Mouse (Mus musculus) bone marrow, adult 2 months (tissue): Measurements from ENCODE around the gene Cyp2t4. TPM values are rescaled to one million over a fixed set of nuclear protein-coding genes. Genes with fewer than 3 reads are reported as not detected.

Experiments used
- H3K27ac ChIP-seq: fragments of 200-500 bp; 2 replicates; pipeline ENCODE4 v1.5.1; 2012; ENCODE audit warnings: low read depth, mild to moderate bottlenecking, control low read depth, inconsistent platforms, low read length; ENCODE audit not compliant: control insufficient read depth, poor library complexity, insufficient read depth
- H3K4me1 ChIP-seq: fragments of 200-500 bp; 2 replicates; pipeline ENCODE4 v1.6.1; 2011; ENCODE audit warnings: low read length; ENCODE audit not compliant: control insufficient read depth, insufficient read depth
- H3K4me3 ChIP-seq: fragments of 200-500 bp; replicated peaks from 2 replicates; pipeline ENCODE3; 2011; ENCODE audit warnings: mild to moderate bottlenecking, low read depth, low read length, control low read depth; ENCODE audit not compliant: control insufficient read depth
- CTCF ChIP-seq: fragments of 200-500 bp; IDR thresholded peaks from 2 replicates; pipeline ENCODE4 v1.5.1; 2011; ENCODE audit warnings: low read length, control low read depth; ENCODE audit not compliant: control insufficient read depth, insufficient read depth
- POLR2A ChIP-seq: fragments of 200-500 bp; IDR thresholded peaks from 2 replicates; pipeline ENCODE4 v1.6.1; 2011; ENCODE audit warnings: low read depth, mild to moderate bottlenecking, control low read depth, low read length, borderline replicate concordance; ENCODE audit not compliant: control insufficient read depth
- WGBS: fragments of 180-500 bp; shearing (Covaris S2); methylation state at CpG from one replicate; pipeline ENCODE4 v1.1.7; 2018; 5-methylcytosine and 5-hydroxymethylcytosine counted together
- polyA plus RNA-seq: library from polyadenylated mRNA; stranded (reverse); fragments of >200 nt; gene quantifications from 2 replicates; pipeline ENCODE4 v1.2.4, GENCODE M21; 2011; ENCODE audit warnings: low replicate concordance; ENCODE audit not compliant: missing spikeins, insufficient read depth, insufficient read length

Gene Cyp2t4
- polyA plus RNA-seq, 1 experiment: not detected

DNA sequence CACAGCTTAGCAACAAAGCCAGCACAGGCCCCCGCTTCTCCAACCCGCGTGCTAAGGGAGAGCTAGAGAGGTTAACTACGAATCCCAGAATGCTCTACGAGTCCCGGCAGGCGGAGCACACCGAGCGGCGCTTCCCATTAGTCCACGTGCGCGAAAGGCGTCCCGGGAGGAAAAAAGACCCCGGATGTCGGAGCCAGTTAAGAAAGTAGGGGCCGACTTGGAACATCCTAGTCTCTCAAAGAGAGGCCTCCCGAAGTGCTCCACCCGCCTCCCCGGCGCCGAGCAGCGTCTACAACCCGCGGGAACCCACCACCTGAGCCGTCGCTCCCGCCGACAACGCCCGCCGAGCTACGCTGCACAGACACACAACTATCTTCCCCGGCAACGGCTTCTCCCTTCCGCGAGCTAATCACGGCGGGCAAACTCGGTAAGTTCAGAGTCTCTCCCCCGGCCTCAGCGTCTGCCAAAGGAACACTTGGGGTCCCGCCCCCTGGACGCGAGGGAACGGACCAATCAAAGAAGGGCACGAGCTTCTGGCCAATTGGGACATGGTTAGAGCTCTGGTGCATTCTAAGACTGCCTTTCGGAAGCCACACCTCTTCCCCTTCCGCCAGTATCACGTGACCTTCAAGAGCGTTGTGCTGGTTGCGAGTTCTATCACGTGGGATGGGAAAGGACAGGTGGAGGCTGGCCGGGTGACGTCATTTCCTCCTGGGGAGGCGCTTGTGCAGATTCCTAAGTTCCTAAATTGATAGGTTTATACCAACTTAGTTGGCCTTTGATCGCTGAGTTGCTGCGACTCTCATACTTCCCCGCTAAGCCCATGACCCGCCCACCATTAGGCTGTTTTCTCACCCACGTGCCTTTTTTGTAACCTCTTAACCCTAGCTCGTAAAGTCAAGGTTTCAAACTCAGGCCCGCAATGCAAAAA lies 42.4 kb downstream of the Cyp2t4 start, which contains the start of the genes BC024978 and Snrpa:
Gene BC024978 (plus strand): TSS at position 101 of the 931 bp plus-strand sequence.
Gene Snrpa (minus strand): TSS at position 591 of the 931 bp plus-strand sequence.
- TF ChIP-seq POLR2A (peak; percentile 72; the same call in 1 of the 2 replicates), CTCF (no peak)
- under 1% methylated on average over 64 of the region's 64 CpGs for WGBS
- Histone ChIP-seq H3K27ac (peak within 1 kb of the TSS; percentile 94), H3K4me1 (peaks cover 3% of the 10 kb centered on the region; the same call in 1 of the 2 replicates), H3K4me3 (peak within 1 kb of the TSS; percentile 88)

DNA sequence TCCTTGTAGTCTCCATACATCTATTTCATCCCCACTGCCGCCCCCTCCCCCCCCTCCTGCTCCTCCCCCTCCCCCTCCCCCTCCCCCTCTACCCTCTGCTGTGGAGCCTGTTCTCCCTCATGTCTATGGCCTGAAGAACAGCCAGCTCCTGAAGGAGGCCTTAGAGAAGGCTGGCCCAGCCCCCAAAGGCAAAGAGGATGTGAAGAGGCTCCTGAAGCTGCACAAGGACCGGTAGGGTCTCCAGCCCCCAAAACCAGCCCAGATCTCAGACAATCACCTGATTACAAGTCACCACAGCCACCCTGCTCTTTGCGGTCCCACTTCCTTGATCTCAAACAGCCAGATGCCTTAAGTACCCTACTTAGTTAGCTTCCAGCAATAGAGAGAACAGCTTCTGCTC lies 43.6 kb downstream of the Cyp2t4 start:
- H3K4me3 ChIP-seq: no peak overlapping the region
- H3K4me1 ChIP-seq: peaks cover 3% of the 10 kb centered on the region; the same call in 1 of the 2 replicates
- no peak overlapping the region for H3K27ac ChIP-seq
- WGBS: 73% methylated on average over 3 of the region's 3 CpGs
- no peak for TF ChIP-seq POLR2A
- TF ChIP-seq CTCF: no peak

DNA sequence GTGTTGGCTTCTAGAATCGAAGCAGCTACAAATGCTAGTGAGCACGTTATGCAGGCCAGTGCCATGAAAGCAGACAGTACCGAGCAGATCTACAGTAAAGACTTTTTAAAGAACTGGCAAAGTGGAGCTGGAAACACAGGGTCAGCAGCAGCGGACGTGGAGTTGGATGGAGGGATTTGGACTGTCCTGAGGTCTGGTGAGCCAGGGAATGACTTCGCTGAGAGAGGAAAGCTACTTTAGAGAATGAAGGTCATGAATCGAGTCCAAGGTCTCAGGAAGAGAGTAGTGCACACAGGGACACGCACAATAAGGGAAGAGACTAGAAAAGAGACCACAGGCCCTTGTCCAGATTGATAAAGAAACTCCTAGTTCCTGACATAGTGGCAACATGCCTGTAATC lies 44.1 kb downstream of the Cyp2t4 start:
- no peak overlapping the region for H3K4me3 ChIP-seq
- H3K4me1 ChIP-seq: peaks cover 3% of the 10 kb centered on the region; the same call in 1 of the 2 replicates
- 86% methylated on average over 8 of the region's 8 CpGs for WGBS
- TF ChIP-seq POLR2A: no peak
- TF ChIP-seq CTCF: no peak
- H3K27ac ChIP-seq: no peak overlapping the region

DNA sequence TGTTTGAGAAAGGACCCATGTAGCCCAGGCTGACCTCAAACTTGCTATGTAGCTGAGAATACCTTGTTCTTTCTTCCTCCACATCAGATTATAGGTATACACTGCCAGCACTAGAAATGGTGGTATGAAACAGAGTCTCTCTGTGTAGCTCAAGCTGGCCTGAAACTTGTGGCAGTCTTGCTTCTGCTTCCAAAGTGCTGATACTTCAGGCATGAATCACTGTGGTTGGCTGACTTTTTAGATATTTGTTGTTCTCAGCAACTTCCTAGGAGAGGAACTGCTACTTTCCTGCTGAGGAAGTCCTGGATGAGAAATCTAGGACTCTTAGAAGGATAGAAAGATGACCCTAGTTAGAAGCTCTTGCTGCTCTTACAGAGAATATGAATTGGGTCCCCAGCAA lies 44.8 kb downstream of the Cyp2t4 start:
- Histone ChIP-seq H3K27ac (no peak overlapping the region), H3K4me1 (peaks cover 3% of the 10 kb centered on the region; the same call in 1 of the 2 replicates)

GRCm38 (mm10) chr7:27198779-27199178 lies 45.3 kb downstream of the Cyp2t4 start:
- TF ChIP-seq CTCF (no peak), POLR2A (no peak)
- H3K27ac ChIP-seq: no peak overlapping the region
- 90% methylated on average over 8 of the region's 8 CpGs for WGBS
- peaks cover 3% of the 10 kb centered on the region; the same call in 1 of the 2 replicates for H3K4me1 ChIP-seq
- no peak overlapping the region for H3K4me3 ChIP-seq

More for the DNA sequence above, 44.8 kb downstream of the Cyp2t4 start:
- no peak for TF ChIP-seq CTCF
- TF ChIP-seq POLR2A: no peak
- H3K4me3 ChIP-seq: no peak overlapping the region

- Histone ChIP-seq H3K4me1 (no peaks in the 10 kb centered on the region), H3K27ac (no peak overlapping the region), H3K4me3 (no peak overlapping the region)
- TF ChIP-seq POLR2A: no peak
- no peak for TF ChIP-seq CTCF
- WGBS: 89% methylated on average over 8 of the region's 8 CpGs
Observed at GRCm38 (mm10) chr7:27203730-27204449, 50.4 kb downstream of the Cyp2t4 start.

Other genes with a start within 250 kb of the Cyp2t4 start
- gene Cyp2a22, start 214.3 kb upstream of the Cyp2t4 start, polyA plus RNA-seq: not detected in 2 replicates
- gene Cyp2a12, start 124.6 kb upstream of the Cyp2t4 start, polyA plus RNA-seq: 0.99 and 2.1 TPM in 2 replicates
- 2.8 and 4.9 TPM in 2 replicates for gene Cyp2f2, start 33.8 kb upstream of the Cyp2t4 start, polyA plus RNA-seq
- 50.9 and 92.5 TPM in 2 replicates for gene Egln2, start 13.1 kb downstream of the Cyp2t4 start, polyA plus RNA-seq
- 35.7 and 73.7 TPM in 2 replicates for gene Rab4b, start 25.2 kb downstream of the Cyp2t4 start, polyA plus RNA-seq
- gene Gm21983, start 27.4 kb downstream of the Cyp2t4 start, polyA plus RNA-seq: not detected in 2 replicates
- not detected in 2 replicates for gene Mia, start 27.4 kb downstream of the Cyp2t4 start, polyA plus RNA-seq
- gene BC024978, start 42.1 kb downstream of the Cyp2t4 start, polyA plus RNA-seq: 1.6 and 2.5 TPM in 2 replicates
- 99.4 and 100.0 TPM in 2 replicates for gene Snrpa, start 42.6 kb downstream of the Cyp2t4 start, polyA plus RNA-seq
- gene Itpkc, start 74.9 kb downstream of the Cyp2t4 start, polyA plus RNA-seq: 0.50 and 2.5 TPM in 2 replicates
- 12.2 and 17.3 TPM in 2 replicates for gene Coq8b, start 79.3 kb downstream of the Cyp2t4 start, polyA plus RNA-seq
- 2.4 and 3.2 TPM in 2 replicates for gene Numbl, start 104.7 kb downstream of the Cyp2t4 start, polyA plus RNA-seq
- 1.3 and 5.8 TPM in 2 replicates for gene Ltbp4, start 184.0 kb downstream of the Cyp2t4 start, polyA plus RNA-seq
- gene Shkbp1, start 202.3 kb downstream of the Cyp2t4 start, polyA plus RNA-seq: 44.6 and 80.0 TPM in 2 replicates
- not detected in 2 replicates for gene Gm20479, start 203.7 kb downstream of the Cyp2t4 start, polyA plus RNA-seq